Mouse (Mus musculus): Measurements from ENCODE around the gene Olfr1192-ps1.
"Not testable (repeated sequence)": the region's sequence is repeated elsewhere in the genome, so short reads cannot be mapped to it uniquely, and the experiment has no call there.

The Olfr1192-ps1 gene

DNA sequence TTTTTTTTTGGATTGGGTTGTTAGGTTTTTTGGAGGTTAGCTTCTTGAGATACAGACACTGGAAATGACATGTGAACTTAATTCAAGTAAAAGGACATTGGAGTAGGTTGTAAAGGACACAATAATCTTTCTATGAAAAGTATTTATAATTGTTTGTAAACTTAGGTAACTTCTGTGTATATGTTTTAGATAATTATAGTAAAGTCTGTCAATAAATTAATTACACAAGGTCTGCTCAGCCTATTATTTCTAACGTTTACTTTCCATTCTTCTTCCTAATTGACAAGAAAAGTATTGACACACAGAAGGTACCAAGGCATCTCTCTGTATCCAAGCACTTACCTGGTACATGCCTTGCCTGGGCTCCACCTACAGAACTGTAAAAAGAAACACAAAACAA is at the start of gene Olfr1192-ps1:
Olfr1192-ps1 (plus strand) TSS at position 301 of the 400 bp plus-strand sequence.
- DNase-seq (ENCODE audit: low spot score), result no peak

DNA sequence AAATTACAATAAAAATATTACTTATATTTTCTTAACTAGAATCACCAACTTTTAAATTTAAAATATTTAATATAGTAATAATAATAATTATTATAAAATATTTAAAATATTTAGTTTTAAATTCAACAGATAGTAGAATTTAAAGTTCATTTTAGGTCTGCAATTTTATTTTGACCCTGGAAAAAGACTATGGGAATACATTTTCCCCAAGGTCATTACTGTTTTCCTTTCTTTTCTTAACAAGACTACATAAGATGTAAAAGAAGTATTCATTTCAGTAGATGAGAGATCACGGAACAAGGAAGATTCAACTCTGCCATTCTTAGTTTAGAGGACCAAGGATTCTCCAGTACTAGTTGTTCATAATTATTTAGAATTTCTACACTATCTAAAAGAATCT is 8.1 kb upstream of the Olfr1192-ps1 start, which contains the start of gene Olfr1191-ps1:
Olfr1191-ps1 (plus strand) TSS at position 301 of the 400 bp plus-strand sequence.
- not testable (repeated sequence) for DNase-seq (ENCODE audit: low spot score)

DNA sequence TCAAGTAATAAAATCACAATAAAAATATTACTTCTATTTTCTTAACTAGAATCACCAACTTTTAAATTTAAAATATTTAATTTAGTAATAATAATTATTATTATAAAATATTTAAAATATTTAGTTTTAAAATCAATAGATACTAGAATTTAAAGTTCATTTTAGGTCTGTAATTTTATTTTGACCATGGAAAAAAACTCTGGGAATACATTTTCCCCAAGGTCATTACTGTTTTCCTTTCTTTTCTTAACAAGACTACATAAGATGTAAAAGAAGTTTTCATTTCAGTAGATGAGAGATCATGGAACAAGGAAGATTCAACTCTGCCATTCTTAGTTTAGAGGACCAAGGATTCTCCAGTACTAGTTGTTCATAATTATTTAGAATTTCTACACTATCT is 27.0 kb downstream of the Olfr1192-ps1 start, which contains the start of gene Olfr1193:
Olfr1193 (plus strand) TSS at position 301 of the 400 bp plus-strand sequence.
- not testable (repeated sequence) for DNase-seq (ENCODE audit: low spot score)

DNA sequence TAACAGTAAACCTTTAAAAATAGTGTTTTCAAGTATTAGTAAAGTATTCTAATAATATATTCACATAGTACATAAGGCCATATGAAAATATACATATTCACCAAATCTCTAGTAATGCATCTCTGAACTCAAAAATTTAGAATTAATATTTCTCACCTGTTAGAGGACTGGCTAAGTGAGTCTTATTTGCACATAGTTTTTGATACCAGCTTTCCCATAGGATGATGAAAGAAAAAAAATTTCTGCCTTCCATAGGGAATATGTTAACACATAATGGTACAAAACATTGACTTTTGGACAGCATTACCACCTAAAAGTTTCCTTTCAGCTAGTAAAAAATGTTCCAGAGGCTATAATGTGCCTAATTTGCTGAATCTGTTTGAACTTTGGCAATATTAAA is 40.8 kb downstream of the Olfr1192-ps1 start, which contains the start of gene Olfr1195:
Olfr1195 (minus strand) TSS at position 101 of the 400 bp plus-strand sequence.
- DNase-seq (ENCODE audit: low spot score), result no peak

DNA sequence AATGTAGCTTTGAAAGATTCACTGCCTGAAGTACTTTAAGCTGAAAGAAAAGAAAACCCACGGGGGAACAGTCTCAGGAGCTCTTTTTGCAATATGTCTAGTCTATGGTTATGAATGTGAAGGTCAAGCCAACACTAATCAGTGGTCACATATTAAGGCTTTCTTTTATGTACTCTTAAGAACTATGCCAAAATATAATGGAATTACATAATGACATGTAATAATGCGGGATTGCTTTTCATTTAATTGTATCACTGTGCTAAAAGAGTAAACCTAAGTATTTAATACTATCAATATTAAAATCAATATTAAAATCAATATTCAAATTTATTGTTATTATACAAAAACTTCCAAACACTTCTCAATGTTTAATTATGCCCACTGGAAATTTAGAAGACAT is 56.2 kb downstream of the Olfr1192-ps1 start, which contains the start of gene Olfr1196:
Olfr1196 (minus strand) TSS at position 101 of the 400 bp plus-strand sequence.
- DNase-seq (ENCODE audit: low spot score), result no peak
